Mouse (Mus musculus) CH12.LX (cell line): Measurements from ENCODE around the gene Usp39. TPM values are rescaled to one million over a fixed set of nuclear protein-coding genes. Genes with fewer than 3 reads are reported as not detected.

Source experiments
- DNase-seq: peaks from one replicate; pipeline ENCODE4 v3.0.0-alpha.2; 2013; ENCODE audit errors: extremely low read depth
- H3K27ac ChIP-seq: 2 replicates; pipeline ENCODE4 v1.5.1; 2012; ENCODE audit warnings: low read depth, mild to moderate bottlenecking, control low read depth, moderate library complexity; ENCODE audit not compliant: insufficient read depth
- H3K27me3 ChIP-seq: replicated peaks from 2 replicates; pipeline ENCODE3; 2012; ENCODE audit warnings: inconsistent platforms
- H3K36me3 ChIP-seq, 2 experiments: replicated peaks in 1 of 2; 2 replicates each; pipeline versions ENCODE3 to v1.6.1; 2012; ENCODE audit warnings: inconsistent platforms in 1 of 2, low read length in 1 of 2, mild to moderate bottlenecking in 1 of 2, mixed read lengths in 1 of 2, moderate library complexity in 1 of 2; ENCODE audit not compliant: control insufficient read depth in 1 of 2, insufficient read depth in 1 of 2
- H3K4me1 ChIP-seq, 2 experiments: 2 replicates each; pipeline ENCODE4 v1.6.1; 2012; ENCODE audit warnings: inconsistent platforms in 1 of 2, moderate library complexity in 1 of 2; ENCODE audit not compliant: insufficient read depth in 2 of 2, control insufficient read depth in 1 of 2
- H3K4me2 ChIP-seq: 2 replicates; pipeline ENCODE4 v1.6.1; 2012; ENCODE audit warnings: low read depth, mild to moderate bottlenecking, control low read depth; ENCODE audit not compliant: poor library complexity, insufficient read depth, severe bottlenecking
- H3K4me3 ChIP-seq, 3 experiments: fragments of 150-350 bp in 1 of 3; sonication (generic) in 1 of 3; replicated peaks in 1 of 3; 2 replicates each; pipeline versions ENCODE3 to v1.5.1; 2011 to 2012; ENCODE audit warnings: low read depth in 2 of 3, low read length in 2 of 3, mild to moderate bottlenecking in 2 of 3, moderate library complexity in 2 of 3, control low read depth in 1 of 3, improper control_type of control experiment in 1 of 3, inconsistent platforms in 1 of 3, mixed read lengths in 1 of 3; ENCODE audit not compliant: poor library complexity in 1 of 3
- H3K79me2 ChIP-seq: replicated peaks from 2 replicates; pipeline ENCODE4 v1.6.1; 2012; ENCODE audit warnings: mild to moderate bottlenecking, moderate library complexity; ENCODE audit not compliant: control insufficient read depth, poor library complexity, insufficient read depth, severe bottlenecking; ENCODE audit errors: extremely low read depth
- H3K9ac ChIP-seq: 2 replicates; pipeline ENCODE4 v1.6.1; 2012; ENCODE audit warnings: low read depth, mild to moderate bottlenecking, control low read depth, moderate library complexity; ENCODE audit not compliant: insufficient read depth
- H3K9me3 ChIP-seq: replicated peaks from 2 replicates; pipeline ENCODE3; 2012; ENCODE audit warnings: low read length, inconsistent platforms, mixed read lengths
- BHLHE40 ChIP-seq: IDR thresholded peaks from 2 replicates; pipeline ENCODE4 v1.6.1; 2011; ENCODE audit warnings: mild to moderate bottlenecking, low read depth, low read length, improper control_type of control experiment
- CHD2 ChIP-seq: IDR thresholded peaks from 2 replicates; pipeline ENCODE4 v1.6.1; 2011; ENCODE audit warnings: low read length, improper control_type of control experiment
- E2F4 ChIP-seq: IDR thresholded peaks from 2 replicates; pipeline ENCODE4 v1.6.1; 2011; ENCODE audit warnings: low read depth, low read length, improper control_type of control experiment; ENCODE audit not compliant: insufficient replicate concordance
- EP300 ChIP-seq: IDR thresholded peaks from 2 replicates; pipeline ENCODE4 v1.6.1; 2011; ENCODE audit warnings: low read length, improper control_type of control experiment
- ETS1 ChIP-seq: conservative IDR thresholded peaks from 2 replicates; pipeline ENCODE4 v1.6.1; 2012; ENCODE audit warnings: low read depth, mild to moderate bottlenecking, inconsistent platforms, low read length, improper control_type of control experiment, moderate library complexity
- GABPA ChIP-seq: IDR thresholded peaks from 2 replicates; pipeline ENCODE4 v1.6.1; 2012; ENCODE audit warnings: low read depth, low read length, improper control_type of control experiment, inconsistent platforms; ENCODE audit not compliant: insufficient replicate concordance
- HCFC1 ChIP-seq: IDR thresholded peaks from 2 replicates; pipeline ENCODE4 v1.6.1; 2012; ENCODE audit warnings: low read depth, mild to moderate bottlenecking, inconsistent platforms, low read length, improper control_type of control experiment
- IRF4 ChIP-seq: IDR thresholded peaks from 2 replicates; pipeline ENCODE4 v1.6.1; 2014; ENCODE audit warnings: low read depth, mild to moderate bottlenecking, inconsistent platforms, low read length, improper control_type of control experiment
- JUN ChIP-seq: IDR thresholded peaks from 2 replicates; pipeline ENCODE4 v1.6.1; 2011; ENCODE audit warnings: low read depth, mild to moderate bottlenecking, low read length, improper control_type of control experiment, moderate library complexity; ENCODE audit not compliant: insufficient read depth
- JUND ChIP-seq: conservative IDR thresholded peaks from 2 replicates; pipeline ENCODE4 v1.6.1; 2011; ENCODE audit warnings: low read depth, low read length, improper control_type of control experiment
- KAT2A ChIP-seq: IDR thresholded peaks from 2 replicates; pipeline ENCODE4 v1.6.1; 2012; ENCODE audit warnings: low read length, improper control_type of control experiment, inconsistent platforms; ENCODE audit not compliant: insufficient replicate concordance
- MAX ChIP-seq: IDR thresholded peaks from 2 replicates; pipeline ENCODE4 v1.6.1; 2011; ENCODE audit warnings: low read length, improper control_type of control experiment
- MAZ ChIP-seq: IDR thresholded peaks from 2 replicates; pipeline ENCODE4 v1.6.1; 2012; ENCODE audit warnings: low read depth, mild to moderate bottlenecking, inconsistent platforms, low read length, improper control_type of control experiment, moderate library complexity
- MXI1 ChIP-seq: IDR thresholded peaks from 2 replicates; pipeline ENCODE4 v1.6.1; 2011; ENCODE audit warnings: mild to moderate bottlenecking, low read depth, low read length, improper control_type of control experiment
- NELFE ChIP-seq: IDR thresholded peaks from 2 replicates; pipeline ENCODE4 v1.6.1; 2011; ENCODE audit warnings: low read depth, low read length, improper control_type of control experiment
- NRF1 ChIP-seq: IDR thresholded peaks from 2 replicates; pipeline ENCODE4 v1.6.1; 2014; ENCODE audit warnings: low read depth, mild to moderate bottlenecking, inconsistent platforms, low read length, improper control_type of control experiment, moderate library complexity
- PAX5 ChIP-seq: IDR thresholded peaks from 2 replicates; pipeline ENCODE4 v1.6.1; 2012; ENCODE audit warnings: low read length, inconsistent platforms, mixed read lengths
- POLR2A ChIP-seq: IDR thresholded peaks from 2 replicates; pipeline ENCODE4 v1.6.1; 2011; ENCODE audit warnings: low read depth, mild to moderate bottlenecking, improper control_type of control experiment, low read length
- RAD21 ChIP-seq: IDR thresholded peaks from 2 replicates; pipeline ENCODE4 v1.6.1; 2011; ENCODE audit warnings: low read depth, mild to moderate bottlenecking, low read length, improper control_type of control experiment, moderate library complexity
- RCOR1 ChIP-seq: conservative IDR thresholded peaks from 2 replicates; pipeline ENCODE4 v1.6.1; 2012; ENCODE audit warnings: low read depth, mild to moderate bottlenecking, inconsistent platforms, low read length, improper control_type of control experiment
- SMC3 ChIP-seq: IDR thresholded peaks from 2 replicates; pipeline ENCODE4 v1.6.1; 2011; ENCODE audit warnings: low read depth, low read length, improper control_type of control experiment
- TBP ChIP-seq: conservative IDR thresholded peaks from 2 replicates; pipeline ENCODE4 v1.6.1; 2011; ENCODE audit warnings: low read depth, low read length, improper control_type of control experiment
- TCF12 ChIP-seq: IDR thresholded peaks from 2 replicates; pipeline ENCODE4 v1.6.1; 2014; ENCODE audit warnings: low read depth, mild to moderate bottlenecking, inconsistent platforms, low read length, improper control_type of control experiment
- USF2 ChIP-seq: conservative IDR thresholded peaks from 2 replicates; pipeline ENCODE4 v1.6.1; 2011; ENCODE audit warnings: low read depth, low read length, improper control_type of control experiment
- ZC3H11A ChIP-seq: IDR thresholded peaks from 2 replicates; pipeline ENCODE4 v1.6.1; 2012; ENCODE audit warnings: low read depth, mild to moderate bottlenecking, inconsistent platforms, low read length, improper control_type of control experiment
- ZKSCAN1 ChIP-seq: IDR thresholded peaks from 2 replicates; pipeline ENCODE4 v1.6.1; 2012; ENCODE audit warnings: low read depth, inconsistent platforms, low read length, improper control_type of control experiment, borderline replicate concordance
- ZNF384 ChIP-seq: IDR thresholded peaks from 2 replicates; pipeline ENCODE4 v1.6.1; 2012; ENCODE audit warnings: low read depth, low read length, improper control_type of control experiment, inconsistent platforms
- dilution Hi-C: fragments of 300-500 bp; cut with MboI; formaldehyde crosslinking; loops from 2 replicates; pipeline ENCODE4 v1.14.3; 2020; ENCODE audit warnings: low sequenced_read_pairs; ENCODE audit not compliant: extremely low pct_unique_long_range_greater_than_20kb, extremely low pct_ligation_motif_present
- in situ Hi-C: fragments of 300-500 bp; cut with MboI; formaldehyde crosslinking; loops from 3 replicates; pipeline ENCODE4 v1.14.3; 2019; ENCODE audit warnings: low sequenced_read_pairs, low pct_ligation_motif_present, low pct_unique_long_range_greater_than_20kb, mixed read lengths
- polyA plus RNA-seq: library from polyadenylated mRNA; unstranded; fragments of >175 nt; gene quantifications from 2 replicates; pipeline ENCODE4 v1.2.1, GENCODE M21; 2012; ENCODE audit warnings: low read depth; ENCODE audit not compliant: insufficient read length
- total RNA-seq, 2 experiments: library from RNA; depleted of rRNA; stranded (reverse); fragments of 300-350 nt in 1 of 2; fragments of >200 nt in 1 of 2; gene quantifications; 2 replicates each; pipeline ENCODE4 v1.2.3; 2012 to 2014

Gene Usp39
- total and polyA plus RNA-seq, 3 experiments = 74.5 to 138 (median 88.2) TPM

DNA sequence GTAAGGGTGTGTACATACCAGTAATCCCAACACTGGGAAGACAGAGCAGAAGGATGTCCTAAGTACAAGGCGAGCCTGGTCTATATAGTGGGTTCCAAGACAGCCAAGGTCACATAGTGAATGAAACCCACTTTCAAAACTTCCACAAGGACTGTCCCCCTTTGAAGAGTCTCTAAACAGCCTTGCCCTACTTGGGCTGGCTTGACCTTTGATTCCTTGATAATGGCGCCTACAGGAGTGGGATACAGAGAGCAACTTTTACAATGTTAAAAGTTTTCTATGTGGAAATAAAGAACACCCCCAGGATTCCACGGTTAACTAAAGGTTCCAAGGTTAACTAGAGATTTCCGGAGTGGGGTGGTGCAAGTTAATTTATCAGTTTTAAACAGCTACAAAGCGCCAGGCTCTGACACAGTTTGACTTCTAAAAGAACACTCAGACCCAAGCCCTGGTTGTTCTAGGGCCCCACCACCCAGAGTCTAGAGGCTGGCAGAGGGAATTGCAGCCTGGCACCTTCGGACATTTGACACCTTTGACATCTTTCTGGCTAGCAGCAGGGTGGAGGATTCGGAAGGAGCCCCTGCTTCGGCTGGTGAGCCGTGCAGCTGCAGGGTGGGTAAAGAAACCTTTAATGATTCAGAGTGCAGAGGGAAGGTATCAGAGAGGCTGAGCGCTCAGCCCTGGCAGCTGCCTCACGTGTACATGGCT is 15.1 kb upstream of the Usp39 start:
- Histone ChIP-seq H3K9me3 (peaks cover 5% of the 10 kb centered on the region), H3K36me3 (peaks cover 42 to 61% of the 10 kb centered on the region in 2 experiments), H3K27me3 (no peaks in the 10 kb centered on the region), H3K4me3 (no peak overlapping the region), H3K27ac (no peak overlapping the region), H3K4me1 (peaks cover 3 to 18% of the 10 kb centered on the region in 2 experiments; a peak in 3 of 4 replicates), H3K4me2 (no peak overlapping the region), H3K9ac (no peak overlapping the region), H3K79me2 (peaks cover 15% of the 10 kb centered on the region)
- TF ChIP-seq USF2 (no peak), PAX5 (no peak), MAZ (no peak), HCFC1 (no peak), RCOR1 (no peak), CHD2 (no peak), IRF4 (no peak), JUND (no peak), ZNF384 (no peak), MAX (no peak), TCF12 (no peak), NELFE (no peak), BHLHE40 (no peak), KAT2A (no peak), ZC3H11A (no peak)
- in situ Hi-C loops (no loop called here), dilution Hi-C loops (no loop called here)
- no peak for DNase-seq

DNA sequence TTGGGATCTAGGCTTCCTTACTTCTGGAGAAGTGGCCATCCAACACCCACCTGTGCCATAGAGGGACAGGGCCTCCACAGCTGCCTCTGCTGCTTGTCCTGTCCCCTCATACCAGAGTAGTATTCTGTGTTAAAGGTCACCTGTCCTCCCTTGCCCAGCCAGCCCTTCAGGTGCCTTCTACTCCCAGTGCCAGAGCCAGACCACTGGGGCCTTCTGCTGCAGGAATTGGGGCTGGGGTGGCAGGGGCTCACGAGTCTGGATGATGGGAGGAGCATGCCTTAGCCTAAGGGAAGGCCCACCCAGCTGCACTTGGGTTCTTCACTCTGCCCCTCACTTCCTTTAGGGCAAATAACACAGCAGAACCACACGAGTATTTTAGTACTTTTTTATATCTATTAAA is 14.4 kb upstream of the Usp39 start:
- in situ Hi-C loops = no loop called here

More for the DNA sequence above, 14.4 kb upstream of the Usp39 start:
- Histone ChIP-seq H3K27me3 (no peaks in the 10 kb centered on the region), H3K4me3 (no peak overlapping the region), H3K27ac (no peak overlapping the region), H3K9ac (no peak overlapping the region), H3K4me2 (no peak overlapping the region), H3K4me1 (peaks cover 3 to 18% of the 10 kb centered on the region in 2 experiments; a peak in 3 of 4 replicates), H3K36me3 (peaks cover 45 to 68% of the 10 kb centered on the region in 2 experiments), H3K79me2 (peaks cover 15% of the 10 kb centered on the region), H3K9me3 (peaks cover 7% of the 10 kb centered on the region)
- DNase-seq = no peak
- dilution Hi-C loops = no loop called here
- no peak for TF ChIP-seq TBP
- TF ChIP-seq EP300 = no peak
- TF ChIP-seq SMC3 = no peak
- no peak for TF ChIP-seq E2F4
- TF ChIP-seq MAX = no peak
- TF ChIP-seq KAT2A = no peak
- TF ChIP-seq GABPA = no peak
- TF ChIP-seq ZKSCAN1 = no peak
- no peak for TF ChIP-seq POLR2A
- TF ChIP-seq ETS1 = no peak
- no peak for TF ChIP-seq TCF12
- no peak for TF ChIP-seq ZNF384
- no peak for TF ChIP-seq JUN
- no peak for TF ChIP-seq CHD2
- no peak for TF ChIP-seq MXI1
- TF ChIP-seq RAD21 = no peak
- no peak for TF ChIP-seq NRF1
- no peak for TF ChIP-seq IRF4
